Mouse (Mus musculus) E14TG2a.4 (cell line): ENCODE measurements around the gene Mapkapk2.

ENCODE experiments used
- CTCF ChIP-seq: conservative IDR thresholded peaks from 2 replicates; pipeline ENCODE4 v1.5.1; 2014; ENCODE audit warnings: low read length
- NANOG ChIP-seq: IDR thresholded peaks from 2 replicates; pipeline ENCODE4 v1.6.1; 2014; ENCODE audit warnings: borderline replicate concordance, low read length, mixed read lengths
- POU5F1 ChIP-seq: IDR thresholded peaks from 2 replicates; pipeline ENCODE4 v1.6.1; 2014; ENCODE audit warnings: low read length, borderline replicate concordance

- TF ChIP-seq CTCF: no peak
- no peak for TF ChIP-seq NANOG
- no peak for TF ChIP-seq POU5F1
These were observed 51.8 kb downstream of the Mapkapk2 start for GRCm38 (mm10) chr1:131045723-131046355.
